Mouse (Mus musculus): ENCODE data around the gene Krt35. TPM values are rescaled to one million over a fixed set of nuclear protein-coding genes. Genes with fewer than 3 reads are reported as not detected.

The Krt35 gene
- polyA plus RNA-seq (2012; rRNA removed): 0.13 and 0.20 TPM in 2 replicates

- TF ChIP-seq CTCF (IDR thresholded peaks at IDR 0.05; ENCODE audit: borderline replicate concordance, control insufficient read depth, extremely low read depth, insufficient read depth, low read length, poor library complexity) (no peak), POLR2A (IDR thresholded peaks at IDR 0.05; ENCODE audit: control insufficient read depth, extremely low read depth, insufficient read depth, low read length, poor library complexity) (no peak)
- no peaks in the 10 kb centered on the region for H3K4me1 ChIP-seq (replicated peaks; ENCODE audit: control insufficient read depth, insufficient read depth, low read length)
- no peaks in the 10 kb centered on the region for H3K36me3 ChIP-seq (ENCODE audit: control insufficient read depth, insufficient read depth, low read length)
- 91% methylated on average over 9 of the region's 9 CpGs for WGBS
- H3K4me3 ChIP-seq (ENCODE audit: control insufficient read depth, insufficient read depth, low read length): no peak within 1 kb of the TSS
- H3K27me3 ChIP-seq (ENCODE audit: control insufficient read depth, insufficient read depth, low read length): no peaks in the 10 kb centered on the region
- no peak for DNase-seq
- no peak within 1 kb of the TSS for H3K27ac ChIP-seq (ENCODE audit: control insufficient read depth, insufficient read depth, low read length)
These were observed at the start of gene Krt35 for GRCm38 (mm10) chr11:100096141-100096540. TSS of gene Krt35 (minus strand) at chr11:100096241.

- no peak for DNase-seq
- Histone ChIP-seq H3K4me3 (ENCODE audit: control insufficient read depth, insufficient read depth, low read length) (no peak overlapping the region), H3K36me3 (ENCODE audit: control insufficient read depth, insufficient read depth, low read length) (no peaks in the 10 kb centered on the region), H3K27ac (ENCODE audit: control insufficient read depth, insufficient read depth, low read length) (no peak overlapping the region), H3K4me1 (replicated peaks; ENCODE audit: control insufficient read depth, insufficient read depth, low read length) (no peaks in the 10 kb centered on the region), H3K27me3 (ENCODE audit: control insufficient read depth, insufficient read depth, low read length) (peaks cover 2% of the 10 kb centered on the region; the same call in 1 of the 2 replicates)
- WGBS: 3% methylated on average over 20 of the region's 20 CpGs
- no peak for TF ChIP-seq CTCF (IDR thresholded peaks at IDR 0.05; ENCODE audit: borderline replicate concordance, control insufficient read depth, extremely low read depth, insufficient read depth, low read length, poor library complexity)
- TF ChIP-seq POLR2A (IDR thresholded peaks at IDR 0.05; ENCODE audit: control insufficient read depth, extremely low read depth, insufficient read depth, low read length, poor library complexity): no peak
These were observed 49.1 kb upstream of the Krt35 start for GRCm38 (mm10) chr11:100145104-100145503.

GRCm38 (mm10) chr11:100140966-100141365, 44.9 kb upstream of the Krt35 start:
- H3K4me1 ChIP-seq (replicated peaks; ENCODE audit: control insufficient read depth, insufficient read depth, low read length): no peaks in the 10 kb centered on the region
- peaks cover 2% of the 10 kb centered on the region; the same call in 1 of the 2 replicates for H3K27me3 ChIP-seq (ENCODE audit: control insufficient read depth, insufficient read depth, low read length)
- H3K27ac ChIP-seq (ENCODE audit: control insufficient read depth, insufficient read depth, low read length): no peak overlapping the region
- DNase-seq: no peak
- WGBS: 92% methylated on average over 21 of the region's 21 CpGs
- no peak overlapping the region for H3K4me3 ChIP-seq (ENCODE audit: control insufficient read depth, insufficient read depth, low read length)
- no peaks in the 10 kb centered on the region for H3K36me3 ChIP-seq (ENCODE audit: control insufficient read depth, insufficient read depth, low read length)
- TF ChIP-seq CTCF (IDR thresholded peaks at IDR 0.05; ENCODE audit: borderline replicate concordance, control insufficient read depth, extremely low read depth, insufficient read depth, low read length, poor library complexity): no peak
- no peak for TF ChIP-seq POLR2A (IDR thresholded peaks at IDR 0.05; ENCODE audit: control insufficient read depth, extremely low read depth, insufficient read depth, low read length, poor library complexity)

GRCm38 (mm10) chr11:100139391-100139790, 43.4 kb upstream of the Krt35 start:
- Histone ChIP-seq H3K27me3 (ENCODE audit: control insufficient read depth, insufficient read depth, low read length) (no peaks in the 10 kb centered on the region; the same call in 1 of the 2 replicates), H3K36me3 (ENCODE audit: control insufficient read depth, insufficient read depth, low read length) (no peaks in the 10 kb centered on the region), H3K27ac (ENCODE audit: control insufficient read depth, insufficient read depth, low read length) (no peak overlapping the region), H3K4me1 (replicated peaks; ENCODE audit: control insufficient read depth, insufficient read depth, low read length) (no peaks in the 10 kb centered on the region), H3K4me3 (ENCODE audit: control insufficient read depth, insufficient read depth, low read length) (no peak overlapping the region)
- 79% methylated on average over 2 of the region's 2 CpGs for WGBS
- TF ChIP-seq CTCF (IDR thresholded peaks at IDR 0.05; ENCODE audit: borderline replicate concordance, control insufficient read depth, extremely low read depth, insufficient read depth, low read length, poor library complexity) (no peak), POLR2A (IDR thresholded peaks at IDR 0.05; ENCODE audit: control insufficient read depth, extremely low read depth, insufficient read depth, low read length, poor library complexity) (no peak)
- DNase-seq: no peak

GRCm38 (mm10) chr11:100138809-100139208, 42.8 kb upstream of the Krt35 start:
- Histone ChIP-seq H3K4me3 (ENCODE audit: control insufficient read depth, insufficient read depth, low read length) (no peak overlapping the region), H3K27me3 (ENCODE audit: control insufficient read depth, insufficient read depth, low read length) (no peaks in the 10 kb centered on the region; the same call in 1 of the 2 replicates), H3K4me1 (replicated peaks; ENCODE audit: control insufficient read depth, insufficient read depth, low read length) (no peaks in the 10 kb centered on the region), H3K27ac (ENCODE audit: control insufficient read depth, insufficient read depth, low read length) (no peak overlapping the region), H3K36me3 (ENCODE audit: control insufficient read depth, insufficient read depth, low read length) (no peaks in the 10 kb centered on the region)
- TF ChIP-seq CTCF (IDR thresholded peaks at IDR 0.05; ENCODE audit: borderline replicate concordance, control insufficient read depth, extremely low read depth, insufficient read depth, low read length, poor library complexity): no peak
- no peak for TF ChIP-seq POLR2A (IDR thresholded peaks at IDR 0.05; ENCODE audit: control insufficient read depth, extremely low read depth, insufficient read depth, low read length, poor library complexity)
- no peak for DNase-seq
- whole genome bisulfite sequencing: 82% methylated on average over 7 of the region's 7 CpGs

- 77% methylated on average over 5 of the region's 5 CpGs for WGBS
- no peak for TF ChIP-seq CTCF (IDR thresholded peaks at IDR 0.05; ENCODE audit: borderline replicate concordance, control insufficient read depth, extremely low read depth, insufficient read depth, low read length, poor library complexity)
- TF ChIP-seq POLR2A (IDR thresholded peaks at IDR 0.05; ENCODE audit: control insufficient read depth, extremely low read depth, insufficient read depth, low read length, poor library complexity): no peak
These were observed 41.7 kb upstream of the Krt35 start for GRCm38 (mm10) chr11:100137693-100138092.

GRCm38 (mm10) chr11:100136559-100136958, 40.5 kb upstream of the Krt35 start:
- H3K36me3 ChIP-seq (ENCODE audit: control insufficient read depth, insufficient read depth, low read length): no peaks in the 10 kb centered on the region
- H3K27ac ChIP-seq (ENCODE audit: control insufficient read depth, insufficient read depth, low read length): no peak overlapping the region

More at GRCm38 (mm10) chr11:100137693-100138092, 41.7 kb upstream of the Krt35 start:
- no peak overlapping the region for H3K4me3 ChIP-seq (ENCODE audit: control insufficient read depth, insufficient read depth, low read length)
- H3K27me3 ChIP-seq (ENCODE audit: control insufficient read depth, insufficient read depth, low read length): no peaks in the 10 kb centered on the region; the same call in 1 of the 2 replicates
- H3K36me3 ChIP-seq (ENCODE audit: control insufficient read depth, insufficient read depth, low read length): no peaks in the 10 kb centered on the region
- DNase-seq: no peak
- no peaks in the 10 kb centered on the region for H3K4me1 ChIP-seq (replicated peaks; ENCODE audit: control insufficient read depth, insufficient read depth, low read length)
- H3K27ac ChIP-seq (ENCODE audit: control insufficient read depth, insufficient read depth, low read length): no peak overlapping the region

More at GRCm38 (mm10) chr11:100136559-100136958, 40.5 kb upstream of the Krt35 start:
- H3K4me1 ChIP-seq (replicated peaks; ENCODE audit: control insufficient read depth, insufficient read depth, low read length): no peaks in the 10 kb centered on the region
- no peaks in the 10 kb centered on the region; the same call in 1 of the 2 replicates for H3K27me3 ChIP-seq (ENCODE audit: control insufficient read depth, insufficient read depth, low read length)
- TF ChIP-seq CTCF (IDR thresholded peaks at IDR 0.05; ENCODE audit: borderline replicate concordance, control insufficient read depth, extremely low read depth, insufficient read depth, low read length, poor library complexity) (no peak), POLR2A (IDR thresholded peaks at IDR 0.05; ENCODE audit: control insufficient read depth, extremely low read depth, insufficient read depth, low read length, poor library complexity) (no peak)
- DNase-seq: no peak
- 39% methylated on average over 5 of the region's 5 CpGs for WGBS
- H3K4me3 ChIP-seq (ENCODE audit: control insufficient read depth, insufficient read depth, low read length): no peak overlapping the region
